Mouse (Mus musculus) embryo, embryonic 10 days (tissue): ENCODE measurements at regions not wholly inside any gene's neighbourhood (a gene's known extent, or its start where the extent isn't known, plus 50 kb on each side); places are given as distances from the start of the nearest gene placed in this dataset.

Experiments used
- DNase-seq: peaks from one replicate; pipeline ENCODE4 v3.0.0-alpha.2; 2015; ENCODE audit warnings: low spot score

DNA sequence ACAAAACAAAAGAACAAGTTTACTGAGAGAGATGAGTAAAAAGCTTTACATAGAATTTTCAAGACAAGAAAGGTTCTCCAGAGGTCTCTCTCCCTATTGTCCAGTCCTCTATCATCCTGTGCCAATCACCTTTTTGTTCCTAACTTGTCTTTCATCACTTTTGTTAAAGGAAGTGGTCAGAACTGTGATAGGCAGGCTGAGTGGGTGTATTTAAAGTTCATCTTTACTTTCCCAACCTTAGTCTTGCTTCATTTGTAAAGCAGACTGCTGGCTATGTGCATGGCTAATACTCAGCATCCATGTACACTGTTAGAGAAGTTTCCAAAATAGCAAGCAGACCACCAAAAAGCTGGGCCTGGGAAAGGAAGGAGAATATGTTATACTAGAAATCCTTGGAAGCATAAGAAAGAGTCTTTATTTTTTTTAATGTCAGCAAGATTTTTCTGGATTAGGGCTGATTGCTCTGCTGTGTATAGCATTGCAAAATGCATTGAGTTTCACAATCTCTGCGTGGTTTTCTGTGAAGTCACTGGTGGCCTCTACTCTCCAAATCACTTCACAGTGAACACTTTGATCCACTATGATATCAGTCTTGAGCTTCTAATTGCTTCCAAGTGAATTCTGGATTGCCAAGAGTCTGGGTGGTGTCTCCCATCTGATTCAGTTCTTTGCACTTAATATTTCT lies 973.8 kb downstream of the Gsdmc2 start:
- DNase-seq = no peak

DNA sequence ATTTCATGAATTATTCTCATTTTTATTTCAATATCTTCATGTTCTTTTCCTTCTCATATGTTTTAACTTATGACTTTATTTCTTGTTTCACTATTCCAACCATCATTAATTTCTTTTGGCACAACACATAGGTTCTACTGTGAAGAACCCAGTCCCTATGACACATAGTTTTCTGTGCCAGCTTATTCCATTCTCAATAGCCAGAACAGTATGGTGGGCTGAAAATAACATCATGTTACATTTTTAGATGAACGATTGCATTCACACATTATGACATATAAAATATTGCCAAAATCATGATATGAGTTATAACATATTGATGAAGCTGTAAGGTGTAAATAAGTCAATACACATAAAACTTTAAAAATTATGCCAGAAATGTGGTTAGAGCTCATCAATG lies 982.4 kb downstream of the Gsdmc2 start:
- DNase-seq = no peak

DNA sequence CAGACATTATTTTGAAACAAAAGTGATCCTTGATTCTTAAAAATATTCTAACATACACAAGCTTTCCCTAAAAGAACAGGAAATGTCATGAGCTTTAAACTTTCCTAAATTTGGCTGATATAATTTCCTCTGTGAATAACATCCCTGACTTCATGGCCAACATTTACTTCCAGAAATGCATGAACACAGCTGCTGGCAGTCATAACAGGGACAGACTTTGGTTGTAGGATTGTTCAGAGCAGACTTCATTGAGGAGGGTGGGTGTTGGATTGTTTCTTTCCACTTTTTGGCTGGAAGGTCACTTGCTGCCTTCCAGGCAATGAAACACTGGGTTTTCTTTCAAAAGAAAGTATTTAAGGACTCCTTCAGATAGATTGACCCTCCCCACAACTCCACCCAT lies 983.6 kb downstream of the Gsdmc2 start:
- no peak for DNase-seq

DNA sequence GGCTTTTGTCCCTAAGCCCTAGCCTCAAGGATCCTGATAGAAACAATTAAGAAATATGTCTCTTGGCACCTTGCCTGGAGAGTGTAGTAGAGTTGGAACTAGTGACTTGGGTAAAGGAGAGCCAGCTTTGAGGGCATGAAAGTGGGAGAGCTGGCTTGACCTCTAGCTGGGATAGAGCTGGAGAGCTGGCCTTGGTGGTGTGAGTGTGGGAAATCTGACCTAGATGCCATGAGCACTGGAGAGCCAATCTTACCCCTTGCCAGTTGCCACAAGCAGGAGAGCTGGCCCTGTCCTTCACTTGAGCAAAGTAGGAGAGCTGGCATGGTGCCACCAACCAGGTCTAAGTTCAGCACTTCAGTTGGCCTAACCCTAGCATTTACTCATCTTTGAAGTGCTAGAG lies 995.7 kb downstream of the Gsdmc2 start:
- no peak for DNase-seq

DNA sequence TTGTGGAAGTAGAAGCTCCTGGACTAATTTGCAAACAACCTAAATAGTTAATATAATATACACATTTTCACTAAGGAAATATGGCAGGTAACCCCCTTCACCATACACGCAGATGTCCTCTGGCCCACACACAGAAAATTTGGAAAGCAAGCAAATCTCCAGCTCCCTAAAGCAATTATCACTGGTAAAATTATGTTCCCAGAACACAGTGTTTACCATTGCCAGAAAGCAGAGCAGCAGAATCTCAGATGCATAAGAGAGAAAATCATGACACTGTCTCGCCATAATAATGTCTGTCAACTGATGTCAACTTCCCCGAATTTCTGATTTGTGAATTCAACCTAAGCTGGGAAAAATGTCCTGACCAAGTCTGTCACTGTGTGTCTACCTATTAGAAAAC lies 999.1 kb downstream of the Gsdmc2 start:
- DNase-seq = no peak

DNA sequence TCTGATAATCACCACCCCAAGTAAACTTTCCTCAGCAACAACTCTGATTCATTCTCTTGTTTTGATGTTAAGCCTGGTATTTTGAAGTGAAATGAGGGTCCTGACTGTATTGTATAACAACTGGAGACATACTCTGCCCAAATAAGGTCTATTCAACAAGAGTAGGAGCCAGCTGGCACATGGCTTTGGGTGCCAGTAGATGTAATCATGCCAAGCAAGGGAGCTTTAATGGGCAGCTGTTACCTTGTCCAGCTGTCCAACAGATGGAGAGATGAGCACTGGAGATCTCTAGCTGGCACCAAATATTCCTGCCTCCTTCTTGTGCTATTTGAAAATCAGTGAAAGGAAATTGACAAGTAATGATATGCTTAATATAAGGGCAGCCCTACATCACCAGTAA lies 1019.4 kb downstream of the Gsdmc2 start:
- DNase-seq = no peak

DNA sequence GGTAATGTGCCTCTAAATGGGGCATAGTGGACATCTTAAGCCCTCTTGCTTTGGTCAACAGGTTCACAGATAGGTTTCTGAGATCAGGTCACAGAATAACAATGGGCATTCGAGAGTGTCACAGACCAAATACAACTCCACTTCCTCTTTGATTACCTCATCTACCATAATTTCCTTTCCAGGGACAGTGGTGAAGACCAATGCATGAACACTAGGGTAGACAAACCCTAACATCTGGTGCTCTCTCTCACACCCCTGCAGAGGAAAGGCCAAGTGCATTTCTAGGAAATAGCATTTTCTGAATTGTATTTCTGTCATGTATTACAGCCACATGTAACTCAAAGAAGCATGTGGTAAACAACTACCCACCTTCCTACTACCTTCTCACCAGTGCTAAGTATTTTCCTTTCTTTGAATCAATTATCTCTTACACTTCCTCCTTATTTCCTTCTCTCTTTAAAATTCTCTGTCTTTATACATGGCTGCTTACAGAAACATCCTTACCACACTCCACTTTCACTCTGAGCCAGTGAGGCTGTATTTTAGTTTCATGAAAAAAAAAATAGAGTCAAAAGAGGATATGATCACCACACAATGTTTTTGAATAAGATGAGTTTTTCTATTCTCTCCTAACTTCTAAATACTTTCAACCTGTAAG lies 1021.0 kb downstream of the Gsdmc2 start:
- DNase-seq = no peak

DNA sequence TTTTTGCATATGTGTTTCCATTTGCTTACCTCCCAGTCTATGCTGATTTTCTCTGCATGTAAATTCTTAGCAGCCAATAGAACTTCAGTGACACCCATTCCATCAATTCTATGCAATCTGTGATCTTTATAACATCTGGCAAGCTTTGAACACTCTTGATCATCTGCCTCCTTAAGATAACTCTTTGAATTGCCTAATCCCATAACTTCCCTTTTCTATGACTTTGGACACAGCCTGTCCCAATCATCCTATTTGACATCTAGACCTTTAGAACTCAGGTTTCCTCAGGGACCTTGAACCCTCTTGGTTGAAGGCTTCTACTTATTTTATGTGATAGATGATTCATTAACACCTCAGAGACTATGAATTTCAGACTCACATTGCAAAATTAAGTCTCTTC lies 1022.7 kb downstream of the Gsdmc2 start:
- no peak for DNase-seq

DNA sequence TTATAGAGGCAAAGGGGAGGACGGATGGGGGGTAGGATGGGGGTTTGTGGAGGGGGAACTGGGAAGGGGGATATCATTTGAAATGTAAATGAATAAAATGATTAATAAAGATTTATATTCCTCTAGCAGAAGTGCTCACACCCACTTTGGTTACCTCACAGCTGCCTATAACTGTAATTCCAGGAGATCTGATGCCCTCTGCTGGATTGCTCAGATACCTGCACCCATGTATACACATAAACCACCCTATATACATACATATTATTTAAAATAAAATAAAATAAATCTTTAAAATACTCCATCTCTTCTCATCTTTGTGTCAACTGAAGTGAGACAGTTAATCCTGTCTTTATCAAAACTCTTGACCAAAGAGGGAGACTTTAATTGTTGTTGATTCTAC lies 1031.9 kb downstream of the Gsdmc2 start:
- DNase-seq = no peak

DNA sequence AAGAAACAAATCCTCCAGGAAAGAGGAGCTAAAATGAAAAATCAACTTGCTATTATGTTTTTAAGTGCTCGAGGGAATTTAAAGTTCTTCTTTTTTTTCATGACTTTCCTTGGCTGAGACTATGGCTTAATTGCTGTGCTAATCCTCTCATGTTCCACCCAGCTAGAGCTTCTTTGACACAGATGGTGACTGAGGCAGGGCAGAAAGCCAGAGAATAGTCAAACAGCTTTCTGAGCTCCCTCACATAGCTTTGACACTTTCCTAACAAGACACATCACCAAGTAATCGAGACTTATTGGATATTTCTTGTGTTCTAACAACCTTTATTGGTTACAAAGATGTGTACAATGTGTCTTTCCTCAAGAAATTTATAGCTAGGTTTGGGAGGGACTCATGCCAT lies 1033.0 kb downstream of the Gsdmc2 start:
- DNase-seq = no peak

DNA sequence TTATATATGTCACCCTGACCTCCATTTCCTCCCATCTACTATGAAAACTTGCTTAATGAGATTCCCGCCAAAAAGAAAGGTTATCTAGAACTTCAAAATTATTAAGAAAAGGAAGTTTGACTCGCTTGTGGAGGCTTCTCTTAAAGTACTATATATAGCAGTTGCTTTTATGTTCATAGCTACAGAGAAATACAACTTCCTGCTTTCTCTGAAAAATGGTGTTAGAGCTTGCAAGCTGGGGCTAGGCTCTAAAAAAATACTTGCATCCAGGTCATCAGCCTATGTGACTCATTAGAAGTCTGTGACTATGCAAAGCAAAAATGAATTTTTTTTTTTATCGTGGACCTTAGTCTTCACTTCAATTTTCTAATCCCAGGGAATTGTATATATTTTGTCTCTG lies 1035.7 kb downstream of the Gsdmc2 start:
- no peak for DNase-seq

DNA sequence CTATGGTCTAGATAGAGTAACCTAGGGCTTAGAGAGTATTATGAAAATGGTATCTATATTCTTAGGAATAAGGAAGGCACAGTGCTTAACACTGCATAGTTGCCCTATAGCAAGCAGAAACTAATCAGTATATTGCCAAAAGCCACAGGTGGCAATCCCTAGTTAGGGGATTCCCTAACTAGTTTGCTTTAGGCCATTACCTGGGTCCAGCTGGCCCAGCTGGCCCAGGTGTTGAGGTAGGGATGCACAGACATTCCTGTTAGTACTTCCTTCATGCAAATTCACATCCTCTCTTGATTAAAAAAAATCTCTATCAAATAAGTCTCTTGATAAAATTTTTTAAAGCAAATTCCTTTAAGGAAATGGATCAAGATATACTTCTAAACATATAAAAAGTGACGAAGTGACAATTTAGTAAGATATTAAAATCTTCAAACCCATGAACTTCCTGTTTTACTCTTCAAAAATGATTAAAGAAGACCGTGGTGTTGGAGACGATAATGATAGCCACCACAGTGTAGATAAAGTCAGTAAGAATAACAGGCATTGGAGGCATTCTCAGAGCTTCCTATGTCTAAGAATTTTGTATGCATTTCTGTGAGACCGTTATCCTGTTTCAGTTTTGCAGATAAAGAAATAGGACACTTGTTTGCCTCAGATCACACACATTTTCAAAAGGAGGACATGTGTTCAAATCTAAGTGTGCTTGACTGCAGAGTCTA lies 1036.7 kb downstream of the Gsdmc2 start:
- no peak for DNase-seq

DNA sequence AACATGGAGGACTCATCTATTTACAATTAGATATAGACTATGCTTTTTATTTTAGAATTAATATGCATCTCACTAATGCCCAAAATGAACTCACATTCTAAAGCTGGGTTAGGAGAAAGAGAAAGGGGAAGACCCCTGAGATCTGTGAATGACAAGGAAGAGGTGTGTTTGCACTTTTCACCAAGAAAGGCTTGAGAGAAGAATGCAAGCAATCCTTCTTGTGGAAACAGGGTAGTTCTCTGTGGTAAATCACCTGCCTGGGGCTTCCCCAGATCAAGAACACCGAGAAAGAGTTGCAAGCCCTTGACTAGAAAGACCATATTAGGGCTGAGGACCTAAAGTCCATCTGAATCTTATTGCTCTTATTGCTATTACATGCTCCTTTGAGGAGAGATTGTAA lies 1037.6 kb downstream of the Gsdmc2 start:
- DNase-seq = no peak

DNA sequence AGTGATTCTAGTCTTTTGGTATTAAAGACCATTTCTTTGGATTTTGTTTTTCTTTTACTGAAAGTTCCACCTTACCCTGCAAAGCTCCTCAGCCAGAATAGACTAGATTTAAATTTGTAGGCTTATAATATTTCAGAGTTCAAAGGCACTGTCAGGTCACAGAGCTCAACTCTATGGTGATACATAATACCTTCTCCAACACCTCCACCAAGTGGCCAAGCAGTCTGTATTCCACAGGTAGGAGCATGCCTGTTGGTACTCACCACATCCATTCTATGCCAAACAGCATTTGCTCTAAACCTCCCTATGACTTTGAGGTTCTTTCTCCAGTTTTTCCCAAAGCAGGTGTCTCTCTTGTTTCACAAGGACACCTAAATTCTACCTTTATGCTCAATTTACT lies 1042.2 kb downstream of the Gsdmc2 start:
- no peak for DNase-seq

DNA sequence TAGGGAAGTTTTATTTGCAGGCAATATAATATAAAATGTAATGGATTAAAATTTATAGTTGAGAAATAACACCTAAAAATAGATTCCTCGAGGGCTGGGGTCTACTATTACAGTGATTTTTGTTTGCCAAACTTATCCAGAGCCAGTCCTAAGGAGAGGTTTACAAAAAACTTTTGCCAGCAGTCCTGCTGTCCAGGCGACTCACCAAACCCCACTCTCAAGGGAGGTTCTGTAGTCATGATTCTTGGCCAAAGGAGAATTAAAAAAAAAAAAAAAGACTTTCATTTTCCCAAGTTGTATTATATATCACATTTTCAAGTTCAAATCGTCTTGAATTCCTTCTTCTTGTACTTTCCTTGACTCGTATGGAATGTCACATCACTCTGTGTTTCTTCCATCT lies 1046.2 kb downstream of the Gsdmc2 start:
- no peak for DNase-seq

DNA sequence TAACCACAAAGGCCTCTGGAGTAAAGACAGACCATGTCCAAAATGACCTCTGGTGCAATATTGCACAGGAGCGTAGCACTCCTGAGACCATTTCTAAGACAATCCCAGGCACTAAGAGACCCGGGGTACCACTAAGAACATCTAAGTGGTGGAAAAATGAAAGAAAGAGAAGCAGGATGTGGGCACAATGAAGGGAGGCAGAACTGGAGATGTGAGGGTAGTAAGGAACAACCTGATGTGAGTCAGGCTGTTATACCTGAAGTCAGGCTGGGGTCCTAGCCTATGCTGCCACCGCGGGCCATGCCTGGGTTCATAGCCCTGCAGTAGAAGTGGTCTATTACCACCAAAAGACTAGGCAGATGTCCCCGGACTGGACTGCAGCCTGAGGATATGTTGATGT lies 1051.4 kb downstream of the Gsdmc2 start:
- no peak for DNase-seq

DNA sequence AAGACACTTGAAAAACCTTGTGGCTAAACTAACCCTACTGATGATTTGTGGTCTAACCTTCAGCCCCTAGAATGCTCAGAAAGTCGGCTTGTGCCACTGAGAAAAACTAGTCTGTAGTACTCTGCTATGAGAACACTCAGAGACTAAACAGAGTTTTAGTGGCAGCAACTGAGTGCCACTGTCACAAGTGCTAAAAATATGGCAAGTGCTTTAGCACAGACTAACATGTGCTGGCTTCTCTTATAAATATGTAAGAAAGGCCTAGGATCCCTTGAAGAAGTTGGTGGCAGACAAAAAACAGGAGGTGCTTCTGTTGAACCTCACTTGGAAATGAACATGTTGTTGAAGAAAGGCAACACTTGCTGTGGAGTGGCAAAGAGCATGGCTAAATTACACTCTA lies 1052.9 kb downstream of the Gsdmc2 start:
- no peak for DNase-seq

DNA sequence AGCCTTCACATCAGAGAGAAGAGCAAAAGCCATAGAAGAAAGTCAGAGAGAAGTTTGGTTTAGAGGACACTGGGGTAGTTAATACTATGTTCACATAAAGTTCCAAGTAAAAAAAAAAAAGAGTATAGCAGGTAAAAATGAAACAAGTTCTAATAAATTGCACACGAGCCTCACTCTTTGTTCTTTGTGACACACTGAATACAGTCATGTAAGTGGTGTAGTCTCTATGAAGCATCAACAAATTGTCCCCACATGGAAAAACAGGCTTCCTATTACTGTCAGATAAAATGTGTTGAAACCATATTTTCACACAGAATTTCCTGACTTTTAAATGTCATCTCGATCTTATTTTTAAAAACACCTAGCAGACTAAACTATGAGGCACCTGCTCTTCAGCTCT lies 1057.2 kb downstream of the Gsdmc2 start:
- DNase-seq = no peak

DNA sequence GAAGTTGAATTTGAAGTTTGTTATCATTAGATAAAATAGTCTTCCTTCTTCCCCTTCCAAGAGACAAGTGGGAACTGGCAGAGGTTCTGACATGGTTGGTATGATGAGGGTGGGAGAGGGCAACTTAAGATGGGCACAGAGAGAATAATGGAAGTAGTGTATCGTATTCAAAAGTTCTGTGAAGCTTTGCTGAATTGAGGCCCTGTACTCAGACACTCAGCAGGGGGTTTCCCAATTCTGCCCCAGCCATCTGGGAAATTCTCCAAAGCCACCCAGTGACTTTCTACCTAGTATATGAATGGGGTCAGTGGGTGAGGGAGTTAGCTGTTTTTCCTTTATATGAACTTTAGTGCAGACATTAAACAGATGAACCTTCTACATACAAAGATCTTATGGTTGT lies 1058.7 kb downstream of the Gsdmc2 start:
- DNase-seq = no peak

DNA sequence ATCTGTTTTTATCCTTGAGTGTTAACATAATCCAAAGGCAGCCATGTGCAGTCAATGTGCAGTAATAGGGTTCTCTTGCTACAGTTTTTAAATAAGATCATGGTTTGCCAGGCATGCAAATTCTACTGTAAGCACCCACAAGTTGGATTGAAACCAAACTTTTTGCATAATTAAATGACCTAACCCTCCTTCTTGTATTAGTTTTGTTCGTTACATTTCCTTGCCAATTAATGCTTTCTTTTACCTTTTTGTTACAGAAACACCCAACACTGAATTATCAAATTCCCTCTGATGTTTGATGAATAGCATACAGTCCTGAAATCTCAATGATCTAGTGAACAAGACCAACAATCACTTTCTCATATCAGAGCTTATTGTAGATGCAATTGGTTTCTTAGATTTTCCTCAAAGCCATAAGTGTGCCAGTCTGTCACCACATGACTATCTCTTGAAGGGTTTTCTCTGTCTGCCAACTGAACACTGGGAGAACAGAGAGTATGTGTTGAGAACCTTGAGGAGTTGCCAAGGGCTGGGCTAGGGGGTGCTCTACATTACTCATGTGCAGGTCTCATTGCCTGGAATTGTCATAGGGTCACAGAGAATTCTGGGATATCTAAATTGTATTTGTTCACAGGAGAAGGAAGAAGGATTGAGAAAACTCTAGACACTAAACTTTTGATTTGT lies 1060.4 kb downstream of the Gsdmc2 start:
- no peak for DNase-seq

DNA sequence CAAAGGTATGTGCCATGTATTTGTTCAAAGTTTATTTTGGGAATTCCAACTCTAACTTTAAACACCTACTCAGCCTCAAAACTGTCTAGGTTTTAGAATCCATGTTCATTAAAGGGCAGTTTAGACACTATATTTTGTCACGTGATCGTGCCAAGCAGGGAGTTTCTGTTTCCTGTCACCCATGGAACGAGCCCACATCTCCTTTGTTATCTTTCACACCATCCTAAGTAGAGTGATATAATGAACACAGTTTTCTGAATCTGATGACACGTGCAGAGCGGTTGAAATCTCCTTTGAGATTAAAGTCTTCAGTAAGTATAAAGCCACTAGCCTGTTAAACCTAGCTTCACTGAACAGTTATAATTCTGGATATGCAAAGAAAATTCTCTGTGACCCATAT lies 1066.1 kb downstream of the Gsdmc2 start:
- no peak for DNase-seq

DNA sequence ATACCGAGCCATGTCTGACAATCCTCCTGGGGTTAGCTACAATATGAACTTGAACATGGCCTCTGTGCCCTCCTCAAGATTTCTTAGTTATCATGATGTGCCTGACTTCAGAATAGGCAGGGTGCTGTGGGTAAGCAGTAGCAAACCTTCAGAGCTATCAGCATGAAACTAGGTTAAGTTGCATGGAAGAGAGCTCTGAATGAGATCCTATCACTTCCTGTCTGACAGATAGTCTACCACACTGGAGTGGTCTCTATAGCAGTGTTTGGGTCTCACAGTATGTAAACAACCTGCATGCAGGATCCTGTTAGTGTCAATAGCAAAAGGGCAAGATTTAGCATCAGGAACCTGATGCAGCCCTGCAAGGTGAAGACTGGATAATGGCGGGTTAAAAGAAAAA lies 1092.3 kb downstream of the Gsdmc2 start:
- DNase-seq = no peak

DNA sequence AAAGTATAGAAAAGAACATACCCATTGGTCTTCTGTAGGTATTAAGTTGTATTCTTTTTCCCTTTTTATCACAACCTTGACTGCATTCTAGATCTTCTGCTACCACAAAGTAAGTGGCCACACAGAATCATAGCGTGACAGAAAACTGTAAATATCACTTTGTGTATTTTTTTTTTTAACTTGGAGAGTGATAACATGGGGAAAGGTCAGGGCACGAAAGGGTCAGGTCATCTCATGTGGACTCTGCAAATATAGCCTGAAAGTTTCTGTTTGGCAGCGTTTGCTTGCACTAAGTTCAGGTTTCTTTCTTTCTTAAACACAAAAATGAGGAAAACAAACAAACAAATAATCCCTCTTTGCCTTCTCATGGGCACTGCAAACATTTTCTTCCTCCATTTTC lies 1101.1 kb downstream of the Gsdmc2 start:
- no peak for DNase-seq
